Mouse (Mus musculus): ENCODE measurements at regions not wholly inside any gene's neighbourhood (a gene's known extent, or its start where the extent isn't known, plus 50 kb on each side); places are given as distances from the start of the nearest gene placed in this dataset.

- DNase-seq (ENCODE audit: low spot score), result no peak
These were observed 186.6 kb upstream of the Sp8 start for GRCm38 (mm10) chr12:118659240-118660120.

- no peak for DNase-seq (ENCODE audit: low spot score)
These were observed 195.5 kb upstream of the Sp8 start for GRCm38 (mm10) chr12:118650483-118651160.

GRCm38 (mm10) chr12:118649323-118649973 is 196.7 kb upstream of the Sp8 start:
- no peak for DNase-seq (ENCODE audit: low spot score)

GRCm38 (mm10) chr12:118648673-118649072 is 197.5 kb upstream of the Sp8 start:
- DNase-seq (ENCODE audit: low spot score), result no peak

GRCm38 (mm10) chr12:118647270-118648042 is 198.7 kb upstream of the Sp8 start:
- DNase-seq (ENCODE audit: low spot score), result no peak

- no peak for DNase-seq (ENCODE audit: low spot score)
These were observed 205.2 kb upstream of the Sp8 start for GRCm38 (mm10) chr12:118640925-118641324.

- no peak for DNase-seq (ENCODE audit: low spot score)
These were observed 208.9 kb upstream of the Sp8 start for GRCm38 (mm10) chr12:118637214-118637613.

- DNase-seq (ENCODE audit: low spot score), result no peak
These were observed 210.7 kb upstream of the Sp8 start for GRCm38 (mm10) chr12:118635456-118635855.

- no peak for DNase-seq (ENCODE audit: low spot score)
These were observed 215.8 kb upstream of the Sp8 start for GRCm38 (mm10) chr12:118630373-118630772.

- DNase-seq (ENCODE audit: low spot score), result no peak
These were observed 224.2 kb upstream of the Sp8 start for GRCm38 (mm10) chr12:118621697-118622485.

GRCm38 (mm10) chr12:118620847-118621636 is 225.1 kb upstream of the Sp8 start:
- no peak for DNase-seq (ENCODE audit: low spot score)

GRCm38 (mm10) chr12:118597015-118597414 is 249.1 kb upstream of the Sp8 start:
- no peak for DNase-seq (ENCODE audit: low spot score)

GRCm38 (mm10) chr12:118594781-118595574 is 251.2 kb upstream of the Sp8 start:
- DNase-seq (ENCODE audit: low spot score), result no peak

GRCm38 (mm10) chr12:118583829-118584628 is 262.1 kb upstream of the Sp8 start:
- DNase-seq (ENCODE audit: low spot score), result peak; percentile 68

GRCm38 (mm10) chr12:118569811-118570210 is 268.6 kb upstream of the Sp4 start:
- no peak for DNase-seq (ENCODE audit: low spot score)

- no peak for DNase-seq (ENCODE audit: low spot score)
These were observed 265.4 kb upstream of the Sp4 start for GRCm38 (mm10) chr12:118566681-118567080.

- DNase-seq (ENCODE audit: low spot score), result no peak
These were observed 263.3 kb upstream of the Sp4 start for GRCm38 (mm10) chr12:118564394-118565112.

- no peak for DNase-seq (ENCODE audit: low spot score)
These were observed 261.0 kb upstream of the Sp4 start for GRCm38 (mm10) chr12:118562226-118562625.
